Mouse (Mus musculus): ENCODE measurements at regions not wholly inside any gene's neighbourhood (a gene's known extent, or its start where the extent isn't known, plus 50 kb on each side); places are given as distances from the start of the nearest gene placed in this dataset.

DNA sequence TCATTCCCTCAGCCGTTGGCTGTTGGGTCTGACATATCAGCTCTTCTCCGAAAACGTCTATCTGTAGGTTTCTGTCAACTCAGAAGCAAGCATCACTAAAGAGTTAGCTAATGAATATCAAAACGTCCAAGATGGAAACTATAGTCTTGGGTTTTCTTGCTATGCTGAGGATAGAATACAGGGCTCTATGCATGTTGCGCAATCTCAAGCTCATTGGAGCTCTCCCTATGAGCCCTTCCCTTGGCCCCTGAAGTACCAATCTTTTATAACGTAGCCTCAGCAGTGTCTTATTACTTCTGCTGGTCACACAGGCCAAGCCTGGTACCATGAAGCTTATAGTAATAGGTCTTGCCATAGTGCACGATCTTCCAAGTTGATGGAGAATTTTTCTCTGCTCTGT is 122.1 kb upstream of the 4930412O13Rik start:
- Histone ChIP-seq H3K9ac (ENCODE audit: insufficient read depth, low read depth) (no peak overlapping the region), H3K79me2 (replicated peaks; ENCODE audit: control insufficient read depth, extremely low read depth, insufficient read depth, poor library complexity, severe bottlenecking) (no peaks in the 10 kb centered on the region), H3K27ac (ENCODE audit: insufficient read depth, low read depth) (no peak overlapping the region), H3K9me3 (replicated peaks; ENCODE audit: low read length) (no peaks in the 10 kb centered on the region), H3K36me3 (replicated peaks in 1 of 2; ENCODE audit: control insufficient read depth in 1 of 2, insufficient read depth in 1 of 2, low read length in 1 of 2) (no peaks in the 10 kb centered on the region), H3K4me3 (replicated peaks in 1 of 3; ENCODE audit: low read depth in 2 of 3, low read length in 2 of 3, poor library complexity in 1 of 3) (no peak overlapping the region), H3K27me3 (replicated peaks) (no peaks in the 10 kb centered on the region), H3K4me2 (ENCODE audit: insufficient read depth, low read depth, poor library complexity, severe bottlenecking) (peak overlapping the region; percentile 9; the same call in 1 of the 2 replicates), H3K4me1 (ENCODE audit: control insufficient read depth in 1 of 2, insufficient read depth in 2 of 2) (no peaks in the 10 kb centered on the region)
- dilution Hi-C loops (cut with MboI; ENCODE audit: extremely low pct_ligation_motif_present, extremely low pct_unique_long_range_greater_than_20kb, low sequenced_read_pairs) (no loop called here), in situ Hi-C loops (cut with MboI; ENCODE audit: low pct_ligation_motif_present, low pct_unique_long_range_greater_than_20kb, low sequenced_read_pairs) (no loop called here)
- DNase-seq (ENCODE audit: extremely low read depth): no peak
- TF ChIP-seq ZMIZ1 (IDR thresholded peaks at IDR 0.05; ENCODE audit: low read depth, low read length) (no peak), MXI1 (IDR thresholded peaks at IDR 0.05; ENCODE audit: low read depth, low read length) (no peak), ZKSCAN1 (IDR thresholded peaks at IDR 0.05; ENCODE audit: borderline replicate concordance, low read depth, low read length) (no peak), POLR2A (IDR thresholded peaks at IDR 0.05; ENCODE audit: low read depth, low read length) (no peak), SIN3A (IDR thresholded peaks at IDR 0.05; ENCODE audit: low read length) (no peak), MEF2A (IDR thresholded peaks at IDR 0.05; ENCODE audit: borderline replicate concordance, low read depth, low read length) (no peak), NELFE (IDR thresholded peaks at IDR 0.05; ENCODE audit: low read depth, low read length) (no peak), ZC3H11A (IDR thresholded peaks at IDR 0.05; ENCODE audit: low read depth, low read length) (no peak), POLR2AphosphoS2 (IDR thresholded peaks at IDR 0.05; ENCODE audit: low read depth, low read length) (no peak), GABPA (IDR thresholded peaks at IDR 0.05; ENCODE audit: insufficient replicate concordance, low read depth, low read length) (no peak), IRF4 (IDR thresholded peaks at IDR 0.05; ENCODE audit: low read depth, low read length) (no peak)

DNA sequence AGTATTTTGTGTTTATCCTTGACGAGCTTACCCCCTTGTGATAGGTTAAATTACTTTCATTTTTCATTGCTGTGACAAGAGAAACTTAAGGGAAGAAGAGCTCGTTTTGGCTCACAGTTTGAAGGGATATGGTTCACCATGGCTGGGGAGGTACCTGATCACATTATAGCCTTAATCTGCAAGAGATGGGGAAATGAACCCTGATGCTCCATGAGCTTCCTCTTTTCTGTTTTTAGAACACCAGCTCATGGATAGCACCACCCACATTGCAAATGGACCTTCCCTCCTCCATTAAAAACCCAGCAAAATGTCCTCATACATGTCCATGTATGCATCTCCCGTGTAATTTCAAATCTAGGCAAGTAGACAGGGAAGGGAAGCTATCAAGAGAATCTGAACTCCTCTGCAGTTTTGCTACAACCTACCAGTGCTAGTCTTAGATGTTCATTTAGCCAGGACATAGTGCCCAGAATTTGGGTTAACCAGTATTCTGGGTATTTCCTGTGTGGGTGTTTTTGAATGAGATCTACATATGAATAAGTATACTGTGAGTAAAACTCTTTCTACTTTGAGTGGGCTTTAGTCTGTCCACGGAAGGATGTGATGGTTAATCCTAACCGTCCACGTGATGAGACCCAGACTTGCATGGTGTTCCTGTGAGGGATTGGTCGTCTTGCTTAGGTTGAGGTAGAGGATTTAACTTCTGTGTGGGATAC is 121.5 kb upstream of the 4930412O13Rik start:
- Histone ChIP-seq H3K9me3 (replicated peaks; ENCODE audit: low read length) (no peaks in the 10 kb centered on the region), H3K27me3 (replicated peaks) (no peaks in the 10 kb centered on the region), H3K36me3 (replicated peaks in 1 of 2; ENCODE audit: control insufficient read depth in 1 of 2, insufficient read depth in 1 of 2, low read length in 1 of 2) (no peaks in the 10 kb centered on the region), H3K4me3 (replicated peaks in 1 of 3; ENCODE audit: low read depth in 2 of 3, low read length in 2 of 3, poor library complexity in 1 of 3) (no peak overlapping the region), H3K79me2 (replicated peaks; ENCODE audit: control insufficient read depth, extremely low read depth, insufficient read depth, poor library complexity, severe bottlenecking) (no peaks in the 10 kb centered on the region), H3K27ac (ENCODE audit: insufficient read depth, low read depth) (no peak overlapping the region), H3K4me1 (ENCODE audit: control insufficient read depth in 1 of 2, insufficient read depth in 2 of 2) (no peaks in the 10 kb centered on the region), H3K9ac (ENCODE audit: insufficient read depth, low read depth) (no peak overlapping the region), H3K4me2 (ENCODE audit: insufficient read depth, low read depth, poor library complexity, severe bottlenecking) (peak overlapping the region; percentile 9; the same call in 1 of the 2 replicates)
- in situ Hi-C loops (cut with MboI; ENCODE audit: low pct_ligation_motif_present, low pct_unique_long_range_greater_than_20kb, low sequenced_read_pairs) (no loop called here), dilution Hi-C loops (cut with MboI; ENCODE audit: extremely low pct_ligation_motif_present, extremely low pct_unique_long_range_greater_than_20kb, low sequenced_read_pairs) (no loop called here)
- DNase-seq (ENCODE audit: extremely low read depth): no peak
- no peak for TF ChIP-seq ETS1 (conservative IDR thresholded peaks at IDR 0.05; ENCODE audit: low read depth, low read length)
- no peak for TF ChIP-seq IRF4 (IDR thresholded peaks at IDR 0.05; ENCODE audit: low read depth, low read length)
- TF ChIP-seq CHD1 (IDR thresholded peaks at IDR 0.05; ENCODE audit: low read depth, low read length): no peak
- no peak for TF ChIP-seq ZMIZ1 (IDR thresholded peaks at IDR 0.05; ENCODE audit: low read depth, low read length)
- TF ChIP-seq MAX (IDR thresholded peaks at IDR 0.05; ENCODE audit: low read length): no peak
- no peak for TF ChIP-seq MXI1 (IDR thresholded peaks at IDR 0.05; ENCODE audit: low read depth, low read length)
- no peak for TF ChIP-seq USF2 (conservative IDR thresholded peaks at IDR 0.05; ENCODE audit: low read depth, low read length)
- no peak for TF ChIP-seq KAT2A (IDR thresholded peaks at IDR 0.05; ENCODE audit: insufficient replicate concordance, low read length)
- no peak for TF ChIP-seq MAFK (IDR thresholded peaks at IDR 0.05; ENCODE audit: insufficient replicate concordance, low read length)
- TF ChIP-seq USF1 (IDR thresholded peaks at IDR 0.05; ENCODE audit: low read depth, low read length): no peak
